Mouse (Mus musculus) megakaryocyte, embryonic 14.5 days (primary cell): ENCODE results near the gene Alox5.

Experiments used
- FLI1 ChIP-seq: IDR thresholded peaks from 2 replicates; pipeline ENCODE4 v1.6.1; 2012; ENCODE audit warnings: low read length, inconsistent platforms, mixed read lengths
- GATA1 ChIP-seq: IDR thresholded peaks from 3 replicates; pipeline ENCODE4 v1.6.1; 2012; ENCODE audit warnings: mixed read lengths, low read length, inconsistent platforms, borderline replicate concordance

GRCm38 (mm10) chr6:116410436-116410835 is 50.5 kb downstream of the Alox5 start:
- TF ChIP-seq FLI1 (no peak), GATA1 (no peak)
